Mouse (Mus musculus): Measurements from ENCODE around the gene Lamtor5.
"Not testable (repeated sequence)": the region's sequence is repeated elsewhere in the genome, so short reads cannot be mapped to it uniquely, and the experiment has no call there.

The Lamtor5 gene

GRCm38 (mm10) chr3:107272433-107272832 is 6.2 kb upstream of the Lamtor5 start:
- no peak for DNase-seq (ENCODE audit: low spot score)

- DNase-seq (ENCODE audit: low spot score) = peak; percentile 60
Observed at GRCm38 (mm10) chr3:107273820-107274219, 4.8 kb upstream of the Lamtor5 start.

- no peak for DNase-seq (ENCODE audit: low spot score)
Observed at GRCm38 (mm10) chr3:107275351-107275750, 3.3 kb upstream of the Lamtor5 start.

- DNase-seq (ENCODE audit: low spot score) = no peak
Observed at GRCm38 (mm10) chr3:107275996-107276395, 2.7 kb upstream of the Lamtor5 start.

- DNase-seq (ENCODE audit: low spot score) = no peak
Observed at GRCm38 (mm10) chr3:107276626-107277025, 2.0 kb upstream of the Lamtor5 start.

- DNase-seq (ENCODE audit: low spot score) = no peak
Observed at GRCm38 (mm10) chr3:107286123-107286522, 7.5 kb downstream of the Lamtor5 start.

GRCm38 (mm10) chr3:107287346-107287745 is 8.7 kb downstream of the Lamtor5 start:
- DNase-seq (ENCODE audit: low spot score) = no peak

- DNase-seq (ENCODE audit: low spot score) = peak; percentile 51
Observed at GRCm38 (mm10) chr3:107290764-107291381, 12.2 kb downstream of the Lamtor5 start, which contains the start of gene Slc16a4. Gene Slc16a4, plus strand, starts transcription at chr3:107291230.

- no peak for DNase-seq (ENCODE audit: low spot score)
Observed at GRCm38 (mm10) chr3:107295672-107296360, 17.2 kb downstream of the Lamtor5 start.

- DNase-seq (ENCODE audit: low spot score) = not testable (repeated sequence)
Observed at GRCm38 (mm10) chr3:107296917-107297316, 18.3 kb downstream of the Lamtor5 start.

GRCm38 (mm10) chr3:107317338-107317737 is 38.7 kb downstream of the Lamtor5 start:
- DNase-seq (ENCODE audit: low spot score) = no peak

GRCm38 (mm10) chr3:107321141-107321540 is 42.5 kb downstream of the Lamtor5 start:
- no peak for DNase-seq (ENCODE audit: low spot score)

GRCm38 (mm10) chr3:107321776-107322175 is 43.1 kb downstream of the Lamtor5 start:
- DNase-seq (ENCODE audit: low spot score) = no peak

- no peak for DNase-seq (ENCODE audit: low spot score)
Observed at GRCm38 (mm10) chr3:107326442-107326841, 47.8 kb downstream of the Lamtor5 start.

GRCm38 (mm10) chr3:107330503-107331424 is 52.1 kb downstream of the Lamtor5 start:
- DNase-seq (ENCODE audit: low spot score) = no peak

- no peak for DNase-seq (ENCODE audit: low spot score)
Observed at GRCm38 (mm10) chr3:107331746-107332126, 53.1 kb downstream of the Lamtor5 start.

- DNase-seq (ENCODE audit: low spot score) = peak; percentile 3
Observed at GRCm38 (mm10) chr3:107332127-107332959, 53.7 kb downstream of the Lamtor5 start.

GRCm38 (mm10) chr3:107332960-107333380 is 54.3 kb downstream of the Lamtor5 start:
- DNase-seq (ENCODE audit: low spot score) = peak; percentile 83

Data from ovary, postnatal 14 days (tissue).